Mouse (Mus musculus) neural tube, embryonic 13.5 days (tissue): Measurements from ENCODE around the gene 1810037I17Rik. TPM values are rescaled to one million over a fixed set of nuclear protein-coding genes. Genes with fewer than 3 reads are reported as not detected.
A peak's percentile ranks its signal among the peaks of the same experiment; 100 is the strongest.
"Not testable (repeated sequence)": the region's sequence is repeated elsewhere in the genome, so short reads cannot be mapped to it uniquely, and the experiment has no call there.

Source experiments
- ATAC-seq: fragments of 200-750 bp; cut with Nextera tagmentation; 2 replicates; pipeline ENCODE4 v1.8.0; 2017; ENCODE audit warnings: low read depth, mild to moderate bottlenecking, moderate TSS enrichment, moderate library complexity
- H3K27ac ChIP-seq: fragments of 300-500 bp; sonication (generic); replicated peaks from 2 replicates; pipeline ENCODE4 v1.5.1; 2015; ENCODE audit warnings: moderate library complexity, mild to moderate bottlenecking, inconsistent platforms
- H3K27me3 ChIP-seq: fragments of 300-500 bp; sonication (generic); 2 replicates; pipeline ENCODE4 v1.6.1; 2015; ENCODE audit warnings: mild to moderate bottlenecking, inconsistent platforms
- H3K36me3 ChIP-seq: fragments of 300-500 bp; sonication (generic); 2 replicates; pipeline ENCODE4 v1.6.1; 2015; ENCODE audit warnings: mild to moderate bottlenecking, inconsistent platforms
- H3K4me1 ChIP-seq: fragments of 300-500 bp; sonication (generic); replicated peaks from 2 replicates; pipeline ENCODE4 v1.6.1; 2015; ENCODE audit warnings: inconsistent platforms
- H3K4me2 ChIP-seq: fragments of 300-500 bp; sonication (generic); 2 replicates; pipeline ENCODE4 v1.6.1; 2015; ENCODE audit warnings: inconsistent platforms, mild to moderate bottlenecking, moderate library complexity
- H3K4me3 ChIP-seq: fragments of 300-500 bp; sonication (generic); 2 replicates; pipeline ENCODE4 v1.5.1; 2015; ENCODE audit warnings: mild to moderate bottlenecking, inconsistent platforms
- H3K9ac ChIP-seq: fragments of 300-500 bp; sonication (generic); 2 replicates; pipeline ENCODE4 v1.6.1; 2015; ENCODE audit warnings: moderate library complexity, mild to moderate bottlenecking, inconsistent platforms
- H3K9me3 ChIP-seq: fragments of 300-500 bp; sonication (generic); 2 replicates; pipeline ENCODE4 v1.6.1; 2016; ENCODE audit warnings: inconsistent platforms
- WGBS: fragments of 180-500 bp; shearing (Covaris S2); methylation state at CpG from one replicate; pipeline ENCODE4 v1.1.7; 2015; 5-methylcytosine and 5-hydroxymethylcytosine counted together
- polyA plus RNA-seq: library from polyadenylated mRNA; unstranded; fragments of >200 nt; fragmentation: Nextera tagmentation; extraction: Ambion mirVana; gene quantifications from 2 replicates; pipeline ENCODE4 v1.2.1, GENCODE M21; 2015

The 1810037I17Rik gene
- polyA plus RNA-seq, 1 experiment from 2014 or later = 105 TPM

DNA sequence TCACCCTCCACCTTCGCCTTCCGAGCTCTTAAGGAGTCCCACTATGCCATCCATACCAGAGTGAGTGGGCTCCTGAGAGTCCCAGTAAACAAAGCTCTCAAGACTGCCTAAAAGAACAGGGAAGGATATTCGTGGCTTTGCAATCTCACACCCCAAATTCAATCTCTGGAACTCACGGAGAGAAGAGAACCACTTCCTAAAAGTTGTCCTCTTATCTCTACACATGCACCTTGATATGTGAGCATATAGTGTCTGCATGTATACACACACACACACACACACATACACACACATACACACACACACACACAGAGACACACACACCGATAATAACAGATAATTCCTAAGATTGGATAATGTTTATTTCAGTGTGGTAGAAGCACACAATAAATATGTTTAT lies 8.5 kb upstream of the 1810037I17Rik start:
- H3K4me2 ChIP-seq = no peak overlapping the region
- H3K4me1 ChIP-seq = no peaks in the 10 kb centered on the region
- no peaks in the 10 kb centered on the region for H3K9me3 ChIP-seq
- no peak overlapping the region for H3K4me3 ChIP-seq
- no peaks in the 10 kb centered on the region for H3K36me3 ChIP-seq
- no peak overlapping the region for H3K27ac ChIP-seq
- H3K27me3 ChIP-seq = no peaks in the 10 kb centered on the region
- 88% methylated on average over 5 of the region's 5 CpGs for WGBS
- no peak overlapping the region for H3K9ac ChIP-seq
- ATAC-seq = no peak

DNA sequence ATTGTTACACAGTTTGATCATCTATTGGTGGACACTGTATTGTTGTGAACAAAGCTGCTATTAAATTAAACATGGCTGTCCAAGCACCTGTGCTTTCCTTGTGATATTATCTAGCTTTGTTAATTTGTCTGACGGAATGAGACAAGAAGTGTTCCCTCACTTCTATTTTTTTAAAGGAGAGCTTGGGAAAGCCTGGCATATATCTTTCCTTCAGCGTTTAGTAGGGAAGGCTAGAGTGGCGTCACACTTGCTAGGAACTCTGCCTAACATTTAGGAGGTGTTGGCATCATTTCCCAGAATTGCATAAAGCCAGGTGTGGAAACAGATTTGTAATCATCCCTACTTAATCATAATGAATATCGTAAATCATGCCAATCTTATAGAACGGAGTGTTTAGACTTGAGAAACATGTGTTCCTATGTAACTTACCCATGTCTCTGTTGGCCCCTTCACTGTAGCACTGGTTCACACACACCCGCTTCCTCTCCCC lies 7.8 kb upstream of the 1810037I17Rik start:
- H3K4me3 ChIP-seq = no peak overlapping the region
- ATAC-seq = no peak
- H3K4me1 ChIP-seq = no peaks in the 10 kb centered on the region
- no peak overlapping the region for H3K4me2 ChIP-seq
- H3K27ac ChIP-seq = no peak overlapping the region
- H3K27me3 ChIP-seq = no peaks in the 10 kb centered on the region
- WGBS = 86% methylated on average over 6 of the region's 6 CpGs
- H3K36me3 ChIP-seq = no peaks in the 10 kb centered on the region
- H3K9me3 ChIP-seq = no peaks in the 10 kb centered on the region
- H3K9ac ChIP-seq = no peak overlapping the region

DNA sequence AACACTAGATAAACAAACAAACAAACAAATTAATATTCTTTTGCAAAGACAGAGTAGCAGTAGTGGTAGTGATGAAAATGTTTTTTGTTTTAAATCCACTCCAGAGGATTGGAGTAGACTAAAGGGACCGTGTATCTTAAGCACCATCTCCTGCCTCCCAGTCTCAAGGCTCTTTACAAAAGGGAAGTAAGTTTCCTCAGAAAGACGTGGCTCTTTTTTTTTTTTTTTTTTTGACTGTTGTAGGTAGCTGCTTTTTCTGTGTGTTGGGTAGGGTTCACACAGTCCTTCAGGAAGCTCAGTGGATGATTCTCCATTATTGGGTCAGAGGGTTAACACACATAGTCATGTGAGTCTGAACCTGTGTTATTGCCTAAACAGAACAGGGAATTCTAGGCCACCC lies 5.3 kb upstream of the 1810037I17Rik start:
- Histone ChIP-seq H3K4me1 (no peaks in the 10 kb centered on the region; the same call in 1 of the 2 replicates), H3K27me3 (no peaks in the 10 kb centered on the region), H3K36me3 (no peaks in the 10 kb centered on the region), H3K9ac (no peak overlapping the region), H3K4me2 (no peak overlapping the region), H3K9me3 (no peaks in the 10 kb centered on the region), H3K27ac (no peak overlapping the region), H3K4me3 (no peak overlapping the region)
- no peak for ATAC-seq
- WGBS = 76% methylated on average over 2 of the region's 2 CpGs

DNA sequence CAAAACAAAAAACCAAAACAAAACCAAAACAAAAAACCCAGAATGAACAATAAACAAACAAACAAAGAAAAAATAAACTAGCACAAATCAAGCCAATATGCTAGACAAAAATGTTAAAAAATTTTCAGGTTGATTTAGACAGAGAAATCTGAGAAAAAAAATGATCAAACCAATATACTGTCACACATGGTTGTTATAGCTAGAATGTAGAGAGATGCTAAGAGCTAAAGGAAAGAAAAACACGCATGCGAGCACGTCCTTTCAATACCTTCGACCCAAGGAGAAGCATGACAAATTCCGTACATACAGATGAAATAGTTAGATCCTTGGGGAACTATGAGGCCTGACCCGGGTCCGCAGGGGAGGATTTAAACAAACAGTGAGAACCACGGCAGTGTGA lies 4.7 kb upstream of the 1810037I17Rik start, which contains the start of gene Gm10959:
Gene Gm10959 (minus strand): TSS at position 101 of the 400 bp plus-strand sequence.
- Histone ChIP-seq H3K9me3 (no peaks in the 10 kb centered on the region), H3K9ac (no peak within 1 kb of the TSS), H3K27me3 (no peaks in the 10 kb centered on the region), H3K4me1 (no peaks in the 10 kb centered on the region; the same call in 1 of the 2 replicates), H3K36me3 (no peaks in the 10 kb centered on the region), H3K4me2 (no peak within 1 kb of the TSS), H3K27ac (no peak within 1 kb of the TSS), H3K4me3 (no peak within 1 kb of the TSS)
- 74% methylated on average over 8 of the region's 8 CpGs for WGBS
- no peak for ATAC-seq

DNA sequence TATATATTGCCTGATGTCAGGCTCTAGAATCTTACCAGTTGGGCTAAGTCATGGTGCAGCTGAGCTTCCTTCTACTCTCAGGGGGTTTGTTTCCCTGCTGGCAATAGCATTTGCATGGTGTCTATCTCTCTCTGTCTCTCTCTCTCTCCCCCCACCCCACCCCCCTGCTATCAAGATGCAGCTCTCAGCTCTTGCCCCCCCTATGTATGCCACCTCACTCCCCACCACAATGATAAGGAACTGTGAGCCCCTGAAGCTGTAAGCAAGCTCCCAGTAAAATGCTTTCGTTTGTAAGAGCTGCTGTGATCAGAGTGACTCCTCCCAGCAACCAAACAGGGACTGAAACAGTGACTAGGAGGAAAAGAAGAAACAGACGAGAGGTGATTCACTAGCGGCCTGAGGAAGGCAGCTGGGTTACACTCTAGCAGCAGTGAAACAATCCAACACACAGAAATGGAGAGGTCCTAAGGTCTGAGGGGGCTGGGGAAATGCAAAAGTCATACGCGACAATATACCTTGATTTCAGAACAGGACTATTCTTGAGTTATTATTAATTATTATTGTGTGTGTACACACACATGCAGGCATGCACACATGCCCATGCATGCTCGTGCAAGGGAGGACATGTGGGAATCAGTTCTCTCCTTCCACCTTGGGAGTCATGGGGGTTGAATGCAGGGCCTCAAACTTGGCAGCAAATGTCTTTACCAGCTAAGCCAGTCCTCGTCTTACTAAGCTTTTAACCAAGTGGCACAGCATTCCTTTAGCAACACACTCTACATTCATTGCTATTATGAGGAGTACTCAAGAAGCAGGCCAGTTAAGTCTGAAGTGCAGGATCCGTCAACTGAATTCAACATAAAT lies 3.2 kb upstream of the 1810037I17Rik start:
- H3K9me3 ChIP-seq = no peaks in the 10 kb centered on the region
- no peaks in the 10 kb centered on the region for H3K27me3 ChIP-seq
- peaks cover 9% of the 10 kb centered on the region for H3K4me1 ChIP-seq

DNA sequence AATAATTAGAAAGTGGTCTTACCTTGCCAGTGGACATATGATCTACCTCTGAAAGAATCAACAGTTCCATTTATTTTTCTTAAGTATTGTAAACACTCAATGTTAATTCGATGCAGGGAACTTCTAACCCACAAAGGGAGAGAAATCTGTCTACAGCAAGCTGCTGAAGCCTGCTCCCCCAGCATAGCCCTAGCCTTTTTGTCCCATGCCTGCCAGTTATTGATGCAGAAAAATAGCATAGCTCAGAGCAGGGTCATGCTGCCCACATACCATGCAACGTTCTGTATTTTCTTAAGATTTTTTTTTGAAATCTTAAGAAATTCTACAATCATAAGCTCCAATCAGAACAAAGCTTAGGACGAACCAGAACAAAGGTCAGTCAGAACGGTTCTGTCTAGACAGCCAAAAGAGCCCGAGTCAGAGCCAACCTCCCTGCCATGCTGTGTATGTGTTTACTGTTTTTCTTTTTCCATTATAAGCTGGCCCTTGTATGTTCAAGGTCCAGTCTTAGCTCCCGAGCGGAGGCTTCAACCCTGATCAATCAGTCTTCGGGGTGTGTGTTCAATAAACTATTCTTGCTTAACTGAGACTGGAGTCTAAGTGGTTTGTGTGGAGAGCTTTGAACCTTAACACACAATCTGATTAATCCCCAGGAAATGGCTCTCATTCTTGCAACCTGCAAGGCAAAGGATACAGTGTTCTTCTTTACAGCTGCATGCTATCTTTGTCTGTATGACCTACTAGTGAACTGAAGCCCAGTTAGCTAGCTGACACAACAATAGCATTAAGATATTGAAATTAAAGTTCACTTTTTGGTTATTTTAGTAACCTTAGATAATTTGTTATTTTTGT lies 2.1 kb upstream of the 1810037I17Rik start:
- no peaks in the 10 kb centered on the region for H3K9me3 ChIP-seq
- no peak overlapping the region for H3K9ac ChIP-seq
- no peak for ATAC-seq
- no peak overlapping the region for H3K4me2 ChIP-seq
- no peak overlapping the region for H3K4me3 ChIP-seq
- 87% methylated on average over 8 of the region's 8 CpGs for WGBS
- H3K36me3 ChIP-seq = no peaks in the 10 kb centered on the region
- no peak overlapping the region for H3K27ac ChIP-seq
- H3K4me1 ChIP-seq = peaks cover 18% of the 10 kb centered on the region
- H3K27me3 ChIP-seq = no peaks in the 10 kb centered on the region

More for the DNA sequence above, 3.2 kb upstream of the 1810037I17Rik start:
- H3K27ac ChIP-seq = no peak overlapping the region
- no peak for ATAC-seq
- WGBS = 70% methylated on average over 8 of the region's 8 CpGs
- H3K36me3 ChIP-seq = no peaks in the 10 kb centered on the region
- H3K4me3 ChIP-seq = no peak overlapping the region
- no peak overlapping the region for H3K9ac ChIP-seq
- no peak overlapping the region for H3K4me2 ChIP-seq

DNA sequence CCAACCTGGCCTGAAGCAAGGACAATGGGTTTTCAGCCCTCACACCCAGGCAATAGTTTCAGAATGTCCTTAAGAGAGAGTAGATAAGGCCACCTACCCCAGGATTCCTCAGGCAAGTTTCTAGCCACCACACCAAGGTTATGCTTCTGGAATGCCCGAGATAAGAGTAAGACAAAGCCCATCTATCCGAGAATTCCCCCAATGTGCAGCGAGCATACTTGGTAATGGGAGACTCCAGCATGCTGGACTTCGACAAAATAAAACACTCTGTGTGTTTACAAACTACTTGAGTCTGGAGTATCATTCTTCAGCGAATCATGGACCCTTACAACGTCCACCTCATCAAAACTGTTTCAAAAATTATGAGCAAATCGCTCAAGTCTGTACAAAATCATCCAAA lies 856 bp upstream of the 1810037I17Rik start:
- Histone ChIP-seq H3K36me3 (no peaks in the 10 kb centered on the region), H3K9me3 (no peaks in the 10 kb centered on the region), H3K4me3 (no peak overlapping the region), H3K4me1 (peaks cover 18% of the 10 kb centered on the region), H3K4me2 (peak overlapping the region; percentile 64), H3K27me3 (no peaks in the 10 kb centered on the region), H3K27ac (no peak overlapping the region), H3K9ac (no peak overlapping the region)
- ATAC-seq = no peak
- 72% methylated on average over 7 of the region's 7 CpGs for WGBS

DNA sequence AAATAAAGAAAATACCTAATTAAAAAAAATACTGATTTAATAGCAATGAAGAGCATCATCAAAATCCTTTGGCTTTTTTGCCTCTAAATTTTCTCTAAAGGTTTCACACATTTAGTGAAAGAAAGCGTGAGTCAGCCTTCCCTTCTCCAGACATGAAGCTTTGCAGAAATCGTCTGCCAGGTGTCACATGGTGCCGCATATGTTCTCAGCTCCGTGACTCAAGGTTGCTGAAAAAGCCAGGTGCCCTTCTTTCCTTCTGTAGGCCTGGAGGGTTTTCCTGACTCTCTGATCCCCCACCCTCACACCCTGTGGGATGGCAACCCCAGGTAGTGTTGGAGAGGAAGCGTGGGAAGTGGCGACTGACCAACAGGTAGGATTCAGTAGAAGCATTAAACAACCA lies 5.7 kb downstream of the 1810037I17Rik start:
- H3K27me3 ChIP-seq = no peaks in the 10 kb centered on the region
- no peaks in the 10 kb centered on the region for H3K9me3 ChIP-seq
- 94% methylated on average over 6 of the region's 6 CpGs for WGBS
- no peak overlapping the region for H3K4me3 ChIP-seq
- H3K4me1 ChIP-seq = peaks cover 18% of the 10 kb centered on the region
- no peak for ATAC-seq
- H3K9ac ChIP-seq = no peak overlapping the region
- H3K27ac ChIP-seq = no peak overlapping the region
- H3K4me2 ChIP-seq = no peak overlapping the region
- H3K36me3 ChIP-seq = peaks cover 6% of the 10 kb centered on the region

DNA sequence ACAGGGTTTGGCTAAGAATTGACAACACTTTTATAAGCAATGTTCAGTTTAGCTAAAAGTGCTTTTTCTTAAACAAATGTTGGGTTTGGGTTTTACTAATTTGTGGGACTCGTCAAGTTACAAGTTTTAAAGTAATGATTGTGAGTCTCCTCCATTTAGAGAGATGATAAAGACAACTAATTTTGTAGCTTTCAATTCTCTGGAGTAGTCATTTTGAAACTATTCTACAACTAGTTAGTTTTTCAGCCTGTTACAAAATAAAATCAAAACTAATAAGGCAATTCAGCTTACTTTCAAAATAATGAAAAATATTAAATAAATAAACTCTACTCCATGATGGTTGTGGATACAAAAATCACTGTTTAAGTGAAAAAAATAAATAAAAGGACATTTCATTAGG lies 8.5 kb downstream of the 1810037I17Rik start:
- Histone ChIP-seq H3K27ac (no peak overlapping the region), H3K4me2 (no peak overlapping the region), H3K36me3 (peaks cover 6% of the 10 kb centered on the region), H3K9ac (no peak overlapping the region), H3K4me3 (no peak overlapping the region), H3K4me1 (no peaks in the 10 kb centered on the region), H3K27me3 (no peaks in the 10 kb centered on the region), H3K9me3 (no peaks in the 10 kb centered on the region)
- 91% methylated on average over 1 of the region's 1 CpGs for WGBS
- ATAC-seq = no peak

DNA sequence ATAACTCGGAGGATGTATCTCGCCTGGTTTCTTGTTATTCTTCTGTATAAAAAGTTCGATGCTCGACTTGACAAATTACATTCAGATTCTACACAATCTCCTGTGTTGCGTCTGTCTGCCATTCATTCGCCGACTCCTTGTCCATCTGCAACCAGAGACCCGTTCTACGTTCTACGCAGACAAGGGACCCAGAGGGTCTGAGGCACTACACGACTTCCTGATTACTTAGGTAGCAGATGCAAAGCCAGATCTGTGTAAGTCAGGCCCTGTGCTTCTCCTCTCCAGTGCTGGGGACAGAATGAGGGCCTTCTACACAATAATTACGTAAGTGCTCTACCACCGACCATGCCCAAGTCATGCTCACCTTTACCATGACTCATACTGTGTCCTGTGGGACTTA lies 13.2 kb downstream of the 1810037I17Rik start:
- 79% methylated on average over 13 of the region's 13 CpGs for WGBS

DNA sequence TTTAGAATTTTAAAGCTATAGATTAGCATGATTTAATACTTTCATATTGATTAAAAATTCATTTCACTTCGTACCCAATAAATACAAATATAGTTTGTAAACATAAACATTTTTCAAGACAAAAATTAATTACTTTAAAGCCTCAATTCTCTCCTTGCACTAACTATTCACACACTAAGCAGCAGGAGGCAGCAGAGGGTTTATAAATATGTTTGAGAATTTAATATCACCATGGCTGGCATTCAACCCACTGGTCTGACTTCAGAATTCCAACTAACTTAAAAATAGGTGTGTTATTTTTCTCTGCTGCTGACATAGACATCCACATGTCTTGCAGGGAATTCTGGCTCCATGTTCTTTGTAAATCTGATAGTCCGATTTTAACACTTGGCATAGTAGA lies 15.2 kb downstream of the 1810037I17Rik start:
- no peaks in the 10 kb centered on the region for H3K9me3 ChIP-seq
- H3K4me1 ChIP-seq = no peaks in the 10 kb centered on the region
- H3K27ac ChIP-seq = no peak overlapping the region
- WGBS = 85% methylated on average over 2 of the region's 2 CpGs
- ATAC-seq = no peak
- no peaks in the 10 kb centered on the region for H3K27me3 ChIP-seq
- H3K9ac ChIP-seq = no peak overlapping the region
- H3K4me2 ChIP-seq = no peak overlapping the region
- H3K4me3 ChIP-seq = no peak overlapping the region
- H3K36me3 ChIP-seq = peaks cover under 1% of the 10 kb centered on the region; the same call in 1 of the 2 replicates

More for the DNA sequence above, 13.2 kb downstream of the 1810037I17Rik start:
- ATAC-seq, H3K4me3 ChIP-seq, H3K36me3 ChIP-seq, H3K4me2 ChIP-seq, H3K4me1 ChIP-seq, H3K9ac ChIP-seq, H3K27me3 ChIP-seq, H3K9me3 ChIP-seq, H3K27ac ChIP-seq: not testable (repeated sequence)

DNA sequence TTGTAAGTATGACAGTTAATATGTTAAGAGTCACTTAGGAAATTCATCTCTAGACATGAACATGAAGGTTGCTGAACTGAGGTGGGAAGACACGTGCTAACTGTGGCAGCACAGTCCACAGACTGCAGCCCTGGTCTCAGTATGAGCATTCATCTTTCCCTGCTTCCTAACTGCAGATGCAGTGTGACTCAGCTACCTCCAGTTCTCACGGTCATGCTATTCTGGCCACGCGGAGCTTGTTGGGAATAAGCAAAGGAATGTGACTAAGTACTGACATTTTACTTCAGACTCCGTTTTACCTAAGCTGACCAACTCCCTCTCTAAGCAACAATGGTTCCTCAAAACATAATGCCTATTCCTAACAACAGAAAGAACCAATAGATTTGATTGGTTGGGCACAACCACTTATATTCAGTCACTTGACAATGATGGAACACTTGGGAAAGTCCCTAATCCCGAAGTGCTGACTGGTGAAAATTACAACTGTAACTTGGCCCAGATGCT lies 19.4 kb downstream of the 1810037I17Rik start:
- no peak overlapping the region for H3K4me3 ChIP-seq
- H3K9ac ChIP-seq = no peak overlapping the region
- ATAC-seq = no peak
- no peak overlapping the region for H3K4me2 ChIP-seq
- H3K9me3 ChIP-seq = no peaks in the 10 kb centered on the region
- H3K36me3 ChIP-seq = peaks cover 6% of the 10 kb centered on the region; the same call in 1 of the 2 replicates
- WGBS = 80% methylated on average over 6 of the region's 6 CpGs
- H3K27ac ChIP-seq = no peak overlapping the region
- no peaks in the 10 kb centered on the region for H3K27me3 ChIP-seq
- no peaks in the 10 kb centered on the region for H3K4me1 ChIP-seq
